Mouse (Mus musculus): ENCODE measurements around the gene Cbarp.
A peak's percentile ranks its signal among the peaks of the same experiment; 100 is the strongest.

The Cbarp gene

DNA sequence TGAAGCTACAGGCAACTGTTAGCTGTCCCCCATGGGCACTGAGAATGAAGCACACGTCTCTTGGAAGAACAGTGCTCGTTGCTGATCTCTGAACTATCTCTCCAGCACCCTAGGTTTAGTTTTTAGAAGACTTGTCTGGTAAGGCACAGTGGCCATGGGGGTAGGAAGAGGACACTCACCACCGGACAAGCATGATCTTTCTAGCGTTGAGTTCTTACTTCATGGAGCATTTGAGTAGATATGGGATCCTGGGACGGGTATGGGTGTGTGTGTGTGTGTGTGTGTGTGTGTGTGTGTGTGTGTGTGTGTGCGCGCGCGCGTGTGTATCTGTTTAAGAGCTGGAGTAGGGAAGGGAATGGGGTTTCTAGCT is at the start of gene Cbarp:
Gene Cbarp (minus strand): TSS at position 170 of the 370 bp plus-strand sequence.
- no peak for DNase-seq

GRCm38 (mm10) chr10:80189999-80190398 is 49.4 kb upstream of the Cbarp start:
- peak; percentile 21 for DNase-seq

GRCm38 (mm10) chr10:80188453-80189024 is 47.9 kb upstream of the Cbarp start:
- DNase-seq: peak; percentile 41

DNA sequence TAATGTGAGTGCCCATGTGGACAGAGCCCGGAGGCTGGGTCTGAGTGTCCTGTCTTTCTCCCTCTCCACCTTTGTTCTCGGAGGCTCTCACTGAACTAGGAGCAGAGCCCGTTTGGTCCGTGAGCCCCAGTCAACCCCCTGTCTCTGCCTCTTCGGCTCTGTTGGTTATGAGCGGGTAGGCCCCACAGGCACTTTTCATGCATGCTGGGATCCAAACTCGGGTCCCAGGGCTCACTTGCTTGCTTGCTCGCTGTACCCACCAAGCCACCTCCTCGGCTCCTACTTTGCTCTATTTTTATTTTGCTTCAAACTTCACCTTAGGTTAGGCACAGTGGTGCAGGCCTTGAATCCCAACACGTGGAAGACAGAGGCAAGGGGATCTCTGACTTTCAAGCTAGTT is 47.1 kb upstream of the Cbarp start:
- no peak for DNase-seq

- DNase-seq: no peak
Measured at GRCm38 (mm10) chr10:80186649-80187048, 46.0 kb upstream of the Cbarp start.

DNA sequence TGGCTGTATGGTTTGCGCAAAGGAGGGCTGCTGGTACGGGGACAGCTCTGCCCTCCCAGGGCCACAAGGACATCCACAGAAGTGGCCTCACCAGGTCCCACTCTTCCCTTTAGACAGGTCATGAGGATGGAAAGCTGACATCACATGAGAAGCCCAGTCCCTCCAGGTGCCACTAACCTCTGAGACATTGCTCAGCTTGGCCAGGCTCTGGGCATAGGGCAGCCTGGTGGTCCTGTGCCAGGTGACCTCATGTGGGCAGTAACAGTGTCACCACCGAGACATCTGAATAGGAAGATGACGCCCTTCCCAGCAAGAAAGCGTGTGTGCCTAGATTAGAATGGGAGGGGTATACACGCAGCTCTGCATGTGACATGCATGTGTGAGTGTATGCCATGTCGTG is 41.9 kb upstream of the Cbarp start:
- DNase-seq: peak; percentile 31

DNA sequence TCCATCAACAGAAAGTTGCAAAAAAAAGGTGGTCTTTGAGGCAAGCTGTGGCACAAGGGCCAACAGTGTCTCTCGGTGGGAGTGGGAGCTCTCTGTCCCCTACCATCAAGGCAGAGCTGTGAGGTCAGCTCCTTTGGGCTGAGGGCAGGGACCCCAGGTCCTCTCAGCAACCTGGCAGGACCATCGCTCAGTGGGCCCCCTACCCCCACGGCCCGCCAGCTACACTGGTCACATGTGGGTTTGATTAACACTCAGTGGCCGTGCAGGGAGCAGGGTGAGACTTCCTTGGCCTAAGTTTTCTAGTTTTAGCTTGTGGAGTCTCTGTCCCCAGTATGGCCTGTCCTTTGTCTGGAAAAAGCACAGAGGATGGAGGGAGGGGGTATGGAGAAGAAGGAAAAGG is 40.2 kb upstream of the Cbarp start:
- DNase-seq: peak; percentile 36

- DNase-seq: peak; percentile 52
Measured at GRCm38 (mm10) chr10:80180288-80180687, 39.7 kb upstream of the Cbarp start.

DNA sequence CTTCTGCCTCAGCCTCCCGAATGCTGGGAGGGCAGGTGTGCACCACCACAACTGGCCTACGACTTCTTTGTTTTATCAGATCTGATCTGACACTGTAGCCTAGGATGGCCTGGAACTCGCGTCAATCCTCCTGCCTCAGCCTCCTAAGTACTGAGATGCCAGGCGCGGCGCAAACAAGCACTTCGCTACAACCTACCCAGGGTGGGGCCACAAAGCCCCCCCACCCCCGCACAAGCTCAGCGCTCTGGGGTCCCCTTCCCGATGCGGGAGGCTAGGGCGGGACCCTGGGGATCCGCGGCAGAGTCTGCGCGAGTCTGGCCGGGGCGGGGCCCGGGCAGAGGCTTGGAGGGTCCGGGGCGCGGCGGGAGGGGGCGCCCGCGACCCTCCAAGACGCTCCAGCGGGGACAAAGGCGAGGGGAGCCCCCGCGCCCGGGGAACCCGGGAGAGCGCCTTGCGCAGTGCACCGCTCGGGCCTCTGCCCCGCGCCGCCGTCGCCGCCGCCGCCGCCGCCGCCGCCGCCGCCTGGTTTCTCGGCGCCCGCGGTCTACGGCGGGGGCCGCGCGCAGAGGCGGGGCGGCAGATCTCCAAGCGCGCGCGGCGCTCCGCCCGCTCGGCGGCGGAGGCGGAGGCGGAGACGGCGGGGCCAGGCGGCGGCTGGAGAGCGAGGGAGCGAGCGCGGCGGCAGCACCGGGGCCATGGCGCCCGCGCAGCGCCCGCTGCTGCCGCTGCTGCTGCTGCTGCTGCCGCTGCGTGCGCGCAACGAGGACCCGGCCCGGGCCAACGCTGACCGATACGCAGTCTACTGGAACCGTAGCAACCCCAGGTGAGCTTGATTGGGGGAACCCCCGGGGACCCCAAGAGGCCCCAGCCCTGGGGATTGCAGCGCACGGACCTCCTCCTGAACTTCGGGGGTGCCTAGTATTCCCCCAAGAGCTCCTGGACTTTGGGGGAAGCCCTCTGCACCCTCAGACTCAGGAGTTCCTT is 38.7 kb upstream of the Cbarp start, which contains the start of gene Efna2:
Gene Efna2 (plus strand): TSS at position 415 of the 984 bp plus-strand sequence.
- DNase-seq: peak; percentile 70

GRCm38 (mm10) chr10:80177441-80178279 is 37.0 kb upstream of the Cbarp start:
- DNase-seq: peak; percentile 55

DNA sequence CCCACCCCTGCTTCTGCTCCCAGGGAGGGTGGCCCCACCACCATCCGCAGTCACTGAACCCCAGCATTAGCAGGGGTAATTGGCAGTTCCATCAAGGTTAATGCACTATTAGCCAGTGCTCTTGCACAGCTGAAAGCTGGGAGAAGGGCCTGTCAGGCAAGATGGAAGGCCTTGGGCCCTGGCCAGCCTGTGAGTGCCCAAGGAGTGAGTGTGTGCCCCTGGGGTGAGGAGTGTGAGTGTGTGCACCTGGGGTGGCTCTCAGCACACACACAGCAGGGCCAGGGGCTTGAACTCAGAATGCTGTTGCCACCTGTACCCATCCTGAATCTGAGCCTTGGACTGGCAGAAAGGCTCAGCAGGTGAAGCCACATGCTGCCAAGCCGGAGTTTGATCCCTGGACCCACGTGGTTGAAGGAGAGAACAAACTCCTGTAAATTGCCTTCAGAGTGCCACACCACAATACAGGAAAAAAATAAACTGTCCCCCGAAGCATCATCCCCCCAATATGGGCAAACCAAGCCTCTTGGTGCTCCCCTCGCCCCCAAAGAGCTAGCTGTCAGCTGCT is 35.7 kb upstream of the Cbarp start:
- no peak for DNase-seq

DNA sequence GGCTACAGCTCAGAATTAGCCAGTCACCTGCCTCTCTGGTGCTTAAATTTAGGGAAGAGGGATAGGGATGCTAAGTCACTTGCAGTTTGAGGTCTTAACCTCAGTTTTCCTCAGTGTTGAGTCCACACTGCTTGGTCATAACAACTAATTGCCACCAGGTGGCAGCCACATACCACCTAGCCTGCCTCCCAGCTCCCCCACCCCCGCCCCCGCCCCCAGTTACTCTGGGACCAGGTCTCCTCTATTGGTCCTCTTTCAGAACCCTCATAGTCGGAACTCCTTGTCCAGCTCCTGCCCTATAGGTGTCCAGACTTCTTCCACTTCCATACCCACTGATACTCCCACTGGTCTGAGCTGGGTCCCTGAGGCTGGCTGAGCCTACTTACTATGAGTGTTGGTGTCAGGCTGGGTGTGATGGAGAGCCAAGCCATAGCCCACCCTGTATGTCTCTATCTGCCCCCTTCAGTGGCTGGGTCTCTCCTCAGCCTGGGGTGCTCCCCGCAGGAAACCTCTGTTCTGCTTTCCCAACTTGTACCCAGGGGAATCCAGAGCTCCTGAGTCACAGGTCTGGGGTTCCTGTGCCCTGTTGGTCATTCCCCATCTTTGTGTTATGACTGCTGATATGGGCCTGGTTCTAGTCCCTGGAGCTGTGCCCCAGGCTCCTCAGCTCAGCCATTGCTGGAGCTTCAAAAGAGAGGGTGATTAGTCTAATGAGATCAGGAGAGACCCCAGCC is 35.1 kb upstream of the Cbarp start:
- peak; percentile 63 for DNase-seq

DNA sequence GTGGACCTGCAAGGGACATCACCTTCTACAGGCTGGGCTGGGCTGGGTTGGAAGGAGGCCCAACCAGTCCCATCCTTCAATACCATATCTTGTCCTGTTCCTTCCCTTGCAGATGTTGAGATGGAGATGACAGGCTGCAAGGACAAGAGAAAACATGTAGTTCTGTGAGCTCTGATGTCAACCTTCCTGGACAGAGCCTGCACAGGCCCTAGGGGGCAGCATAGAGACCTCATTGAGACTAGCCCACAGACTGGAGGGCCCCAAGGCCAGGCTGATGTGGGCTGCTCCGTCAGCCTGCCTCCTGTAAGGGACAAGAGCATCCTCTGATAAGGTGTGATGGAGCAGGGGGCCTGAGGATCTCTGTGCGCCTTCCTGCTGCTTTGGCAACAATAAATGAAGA is 34.1 kb upstream of the Cbarp start:
- DNase-seq: peak; percentile 67

GRCm38 (mm10) chr10:80173955-80174640 is 33.5 kb upstream of the Cbarp start:
- DNase-seq: peak; percentile 69

DNA sequence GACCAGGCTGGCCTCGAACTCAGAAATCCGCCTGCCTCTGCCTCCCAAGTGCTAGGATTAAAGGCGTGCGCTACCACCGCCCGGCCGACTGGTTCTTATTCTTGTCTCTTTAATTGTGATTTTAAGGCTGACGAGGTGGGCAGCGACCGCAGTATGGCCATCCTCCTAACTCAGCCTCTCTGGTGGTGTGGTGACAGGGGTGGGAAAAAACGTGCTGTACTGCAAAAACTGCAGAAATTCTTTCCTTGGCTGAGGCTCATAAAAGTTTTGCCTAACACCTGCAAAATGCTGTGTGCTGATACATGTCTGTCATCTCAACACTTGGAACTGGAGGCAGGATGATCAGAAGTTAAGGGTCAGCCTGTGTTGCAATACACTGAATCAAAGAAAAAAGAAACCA is 32.7 kb upstream of the Cbarp start:
- peak; percentile 62 for DNase-seq

DNA sequence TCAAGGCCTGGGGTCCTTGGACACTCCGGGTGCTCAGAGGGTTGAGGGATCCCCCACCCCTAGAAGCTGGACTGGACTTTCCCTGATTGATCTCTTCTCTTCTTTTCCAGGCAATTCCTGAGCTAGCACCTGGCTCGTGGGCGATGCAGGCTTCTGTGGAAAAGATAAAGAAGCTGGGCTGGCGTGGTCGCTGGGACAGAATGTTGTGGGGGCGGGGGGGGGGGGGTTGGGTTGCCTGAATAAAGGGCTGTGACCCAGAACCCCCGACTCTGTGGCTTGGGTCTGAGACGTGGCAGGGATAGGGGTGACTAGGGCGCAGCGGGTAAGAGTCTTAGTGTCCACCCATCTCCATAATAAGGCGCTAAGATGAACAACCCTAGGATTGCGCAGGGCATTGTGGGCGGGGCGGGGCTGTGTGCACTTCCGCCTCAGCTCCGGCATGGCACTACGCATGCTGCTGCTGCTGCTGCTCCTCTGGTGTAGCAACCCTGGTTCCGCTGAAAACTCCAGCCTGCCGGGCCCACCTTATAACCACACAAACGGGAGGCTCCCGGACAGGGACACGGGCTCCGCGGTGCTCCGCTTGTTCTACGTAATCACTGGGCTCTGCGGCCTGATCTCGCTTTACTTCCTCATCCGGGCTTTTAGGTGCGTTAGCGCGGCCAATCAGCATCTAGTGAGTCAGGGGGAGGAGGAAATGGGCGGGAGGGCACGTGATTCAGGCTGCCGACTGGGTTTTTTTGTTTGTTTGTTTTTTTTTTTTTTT is 32.1 kb upstream of the Cbarp start, which contains the start of gene 1600002K03Rik:
Gene 1600002K03Rik (plus strand): TSS at position 418 of the 766 bp plus-strand sequence.
- peak; percentile 91 for DNase-seq

- peak; percentile 69 for DNase-seq
Measured at GRCm38 (mm10) chr10:80171760-80172526, 31.3 kb upstream of the Cbarp start.

- peak; percentile 56 for DNase-seq
Measured at GRCm38 (mm10) chr10:80171252-80171651, 30.6 kb upstream of the Cbarp start.

- peak; percentile 67 for DNase-seq
Measured at GRCm38 (mm10) chr10:80170601-80171021, 30.0 kb upstream of the Cbarp start.

GRCm38 (mm10) chr10:80170052-80170451 is 29.4 kb upstream of the Cbarp start:
- no peak for DNase-seq
